Mouse (Mus musculus) right cerebral cortex, adult 18-20 months (tissue): ENCODE results near the gene Cnot11.

Source experiments
- DNase-seq: peaks from one replicate; pipeline ENCODE4 v3.0.0; 2022; ENCODE audit warnings: mixed read lengths

Gene Cnot11

DNA sequence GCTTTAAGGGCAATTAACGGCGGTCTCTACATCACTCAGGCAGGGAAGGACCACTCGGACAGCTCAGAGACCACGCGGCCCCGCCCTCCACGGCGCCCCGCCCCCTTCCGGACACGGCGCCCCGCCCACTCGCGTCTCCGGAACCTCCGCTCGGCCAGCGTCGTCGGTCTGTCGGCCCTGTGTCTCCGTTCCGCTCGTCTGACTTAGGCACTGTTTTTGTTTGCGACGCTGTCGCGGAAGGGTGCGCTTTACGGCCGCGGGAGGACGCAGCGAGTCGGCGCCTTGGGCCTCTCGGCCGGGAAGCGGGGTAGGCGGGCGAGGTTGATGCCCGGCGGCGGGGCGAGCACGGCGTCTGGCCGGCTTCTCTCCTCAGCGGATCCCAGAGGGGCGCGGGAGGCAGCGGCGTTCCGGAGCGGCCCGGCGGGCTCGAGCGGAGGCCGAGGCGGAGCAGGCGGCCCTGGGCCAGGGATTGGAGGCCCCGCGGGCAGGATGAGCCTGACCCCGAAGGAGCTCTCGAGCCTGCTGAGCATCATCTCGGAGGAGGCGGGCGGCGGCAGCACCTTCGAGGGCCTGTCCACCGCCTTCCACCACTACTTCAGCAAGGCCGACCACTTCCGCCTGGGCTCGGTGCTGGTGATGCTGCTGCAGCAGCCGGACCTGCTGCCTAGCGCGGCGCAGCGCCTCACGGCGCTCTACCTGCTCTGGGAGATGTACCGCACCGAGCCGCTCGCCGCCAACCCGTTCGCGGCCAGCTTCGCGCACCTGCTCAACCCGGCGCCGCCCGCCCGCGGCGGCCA is 921 bp downstream of the Cnot11 start:
- DNase-seq, result peak; percentile 98

DNA sequence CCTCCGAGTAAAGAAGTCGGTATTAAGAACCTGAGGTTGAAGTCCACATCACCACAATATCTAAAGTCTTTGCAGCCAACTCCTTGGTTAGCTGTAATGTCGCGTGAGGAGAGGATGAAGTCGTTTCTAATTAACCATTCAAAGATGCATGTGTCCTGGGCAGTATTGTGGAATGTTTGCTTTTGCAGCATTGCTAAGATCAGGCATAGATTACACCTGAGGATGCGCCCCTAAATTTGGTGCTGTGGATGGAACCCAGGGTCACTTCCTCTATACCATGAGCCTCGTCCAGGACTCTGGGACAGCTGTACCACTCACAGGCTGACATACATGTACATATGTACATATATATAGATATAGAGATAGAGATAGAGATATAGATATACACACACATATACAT is 1.9 kb downstream of the Cnot11 start:
- DNase-seq, result no peak

DNA sequence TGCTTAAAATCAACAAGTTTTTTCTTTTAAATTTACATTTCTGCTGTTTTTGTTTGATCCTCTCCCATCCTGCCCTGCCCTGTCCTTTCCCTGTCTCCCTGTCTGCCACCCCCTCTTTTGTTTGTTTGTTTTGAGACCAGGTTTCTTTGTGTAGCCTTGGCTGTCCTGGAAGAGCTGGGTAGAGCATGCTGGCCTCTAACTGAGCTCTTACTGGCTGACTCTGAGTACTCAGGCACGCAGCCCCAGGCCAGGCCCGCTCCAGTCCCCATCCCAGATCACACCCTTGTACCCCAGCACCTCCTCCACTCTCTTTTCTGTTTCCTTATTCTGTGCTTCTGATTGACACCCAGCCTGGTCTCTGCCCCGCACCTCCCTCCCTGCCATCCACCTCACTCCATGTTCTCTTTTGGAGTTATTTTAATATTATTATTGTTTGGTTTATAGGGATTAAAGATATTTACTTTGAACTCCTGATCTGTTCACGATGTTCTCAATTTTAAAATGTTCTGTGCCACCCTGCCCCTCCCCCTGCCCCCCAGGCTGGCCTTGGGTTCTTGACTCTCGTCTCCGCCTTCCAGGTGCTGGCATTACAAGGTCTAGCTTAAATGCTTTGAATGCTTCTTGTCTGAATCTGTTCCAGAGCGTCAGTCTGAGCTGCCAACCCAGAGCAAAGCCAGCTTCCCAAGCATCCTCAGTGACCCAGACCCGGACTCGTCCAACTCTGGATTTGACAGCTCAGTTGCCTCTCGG is 3.0 kb downstream of the Cnot11 start:
- no peak for DNase-seq

DNA sequence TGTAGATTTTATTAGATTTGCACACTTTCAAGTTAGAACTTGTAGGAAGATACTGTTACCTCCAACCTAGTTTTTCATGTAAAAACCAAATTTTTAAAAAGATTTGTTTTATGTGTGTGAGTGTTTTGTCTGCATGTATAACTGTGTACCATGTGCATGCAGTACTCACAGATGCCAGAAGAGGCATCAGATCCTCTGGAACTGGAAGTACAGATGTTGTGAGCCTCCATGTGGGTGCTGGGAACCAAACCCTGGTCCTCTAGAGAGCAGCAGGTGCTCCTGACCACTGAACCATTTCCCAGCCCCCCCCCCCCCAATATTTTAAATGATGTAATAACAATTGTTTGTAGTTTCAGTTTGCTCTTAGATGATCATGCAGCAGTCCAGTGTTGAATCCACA is 5.8 kb downstream of the Cnot11 start:
- DNase-seq, result no peak

DNA sequence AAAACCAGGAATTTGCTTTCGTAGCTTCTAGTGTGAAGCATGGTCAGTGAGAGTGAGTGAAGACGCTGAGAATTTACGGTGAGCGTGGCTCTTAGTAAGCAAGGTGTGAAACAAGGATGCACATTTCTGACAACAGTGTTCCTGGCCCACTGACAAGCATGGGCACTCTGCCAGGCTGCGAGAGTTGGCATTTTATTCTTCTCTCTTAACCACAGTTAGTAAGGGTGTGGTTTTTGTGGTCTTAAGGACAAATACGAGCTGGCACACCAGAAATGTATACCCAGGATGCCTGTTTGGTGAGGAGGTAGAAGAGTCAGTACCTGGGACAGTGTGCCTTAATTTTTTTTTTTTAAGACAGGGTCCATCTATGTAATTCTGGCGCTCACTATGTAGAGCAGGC is 10.8 kb downstream of the Cnot11 start:
- no peak for DNase-seq

DNA sequence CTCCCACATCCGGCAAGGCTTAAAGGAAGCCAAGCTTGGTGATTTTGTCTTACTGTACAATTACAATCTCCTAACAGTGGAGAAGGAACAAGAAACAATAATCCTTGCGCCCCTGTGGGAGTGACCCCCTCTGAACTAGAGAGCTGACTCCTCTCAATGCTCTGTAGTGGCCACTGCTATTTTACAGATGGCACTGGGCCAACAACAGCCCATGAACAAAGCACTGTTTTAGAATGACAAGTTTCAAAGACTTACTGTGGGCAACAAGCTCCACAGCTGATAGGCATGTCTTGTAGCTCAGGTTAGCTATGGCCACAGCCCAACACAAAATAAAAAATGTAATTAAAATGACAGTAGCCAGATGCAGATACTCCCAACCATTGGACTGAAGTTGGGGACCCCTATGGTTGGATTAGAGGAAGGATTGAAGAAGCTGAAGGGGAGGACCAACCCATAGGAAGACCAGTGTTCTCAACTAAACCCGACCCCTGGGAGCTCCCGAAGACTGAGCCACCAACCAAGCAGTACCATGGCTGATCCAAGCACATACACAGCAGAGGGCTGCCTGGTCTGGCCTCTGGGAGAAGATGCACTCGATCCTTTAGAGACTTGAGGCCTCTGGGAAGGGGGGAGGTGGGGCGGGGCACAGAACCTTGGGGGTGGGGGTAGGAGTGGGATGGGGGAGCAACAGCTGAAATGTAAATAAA is 11.5 kb downstream of the Cnot11 start:
- DNase-seq, result no peak

DNA sequence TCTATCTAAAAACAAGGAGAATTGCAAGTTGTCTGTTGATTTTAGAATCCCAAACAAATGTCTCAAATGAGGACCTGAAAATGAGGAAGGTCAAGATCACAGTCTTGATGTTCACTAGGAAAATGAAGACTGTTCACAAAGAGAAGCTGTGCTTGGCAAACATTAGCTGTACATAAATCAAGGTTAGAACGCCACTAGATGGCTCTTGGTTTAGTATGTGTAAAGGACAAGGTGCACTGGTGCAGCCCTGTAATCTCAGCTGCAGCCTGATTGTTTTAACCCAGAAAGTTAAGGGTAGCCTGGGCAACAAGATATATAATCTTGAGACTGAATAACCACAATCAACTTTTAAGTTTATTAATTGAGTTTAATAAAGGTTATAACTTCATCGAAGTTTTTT is 12.4 kb downstream of the Cnot11 start:
- no peak for DNase-seq

DNA sequence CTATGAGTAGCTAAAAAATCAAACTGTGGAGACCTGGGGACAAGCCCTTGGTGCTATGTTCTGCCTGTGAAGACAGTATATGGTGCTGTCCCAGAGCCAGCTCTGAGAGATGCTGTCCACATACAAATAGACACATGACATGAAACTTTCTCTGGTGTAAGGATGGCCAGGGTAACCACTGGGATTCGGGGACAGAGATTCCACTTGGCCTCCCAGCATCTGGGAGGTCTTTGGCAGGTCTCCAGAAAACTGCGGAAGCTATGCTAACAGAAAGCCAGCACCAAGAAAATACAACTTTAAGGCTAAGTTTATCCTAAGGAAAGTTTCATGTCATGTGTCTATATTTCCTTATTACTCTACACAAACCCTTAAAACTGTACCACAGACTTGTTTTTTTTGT is 15.0 kb downstream of the Cnot11 start:
- no peak for DNase-seq

DNA sequence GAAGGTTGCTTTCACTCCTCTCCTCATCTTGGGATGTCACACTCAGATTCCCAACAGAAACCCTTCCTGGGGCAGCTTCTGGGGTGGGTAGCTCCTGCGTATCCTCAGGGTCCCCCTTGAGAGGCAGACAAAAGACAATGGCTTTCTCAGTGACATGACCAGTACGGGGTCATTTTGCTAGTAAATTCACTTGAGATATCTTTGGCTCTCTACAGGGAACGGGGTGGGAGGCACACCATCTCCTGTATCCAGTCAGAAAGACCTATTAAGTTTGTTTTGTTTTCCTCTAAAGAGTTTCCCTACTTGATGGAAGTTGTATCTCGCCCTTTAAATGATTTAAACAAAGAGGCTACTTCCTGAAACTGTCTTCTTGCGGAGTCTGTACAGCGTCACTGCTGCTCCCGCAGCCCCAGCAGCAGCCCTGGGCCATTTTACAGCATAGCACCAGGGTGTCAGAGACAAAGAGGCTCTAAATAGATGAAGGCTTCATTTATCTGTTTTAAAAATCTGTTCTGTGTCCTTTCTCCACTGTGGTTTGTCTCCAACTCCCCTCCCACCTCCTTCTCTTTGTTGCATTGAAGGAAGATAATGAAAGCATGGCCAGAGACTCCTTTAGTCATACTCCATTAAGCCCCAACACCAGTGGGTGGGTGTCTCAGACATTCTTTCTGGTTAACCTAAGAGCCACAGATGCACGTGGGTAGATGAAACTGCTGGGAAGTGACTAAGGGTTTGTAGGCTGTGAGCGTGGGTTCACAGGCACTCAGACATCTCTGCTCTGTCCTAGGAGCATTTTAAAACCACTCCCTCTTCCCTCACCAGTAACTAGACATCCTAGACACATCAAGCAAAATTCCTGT is 21.0 kb downstream of the Cnot11 start:
- DNase-seq, result peak; percentile 91

DNA sequence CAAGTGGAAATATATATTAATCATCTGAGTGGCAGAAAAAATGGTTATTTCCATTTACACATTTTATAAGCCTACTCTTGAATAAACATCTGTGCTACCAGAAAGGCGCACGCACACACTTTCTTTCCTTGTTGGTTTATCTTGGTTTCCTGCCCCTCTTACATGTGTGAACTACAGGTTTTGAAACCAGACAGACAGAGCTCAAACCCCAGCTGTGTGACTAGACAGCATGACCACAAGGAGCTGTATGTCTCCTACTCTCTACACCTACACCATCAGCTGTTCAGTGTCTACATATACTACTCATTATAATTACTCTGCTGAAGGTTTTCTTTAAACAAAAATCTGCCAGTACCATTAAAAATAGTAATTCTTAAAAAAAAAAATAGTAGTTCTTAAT is 24.2 kb downstream of the Cnot11 start:
- no peak for DNase-seq

DNA sequence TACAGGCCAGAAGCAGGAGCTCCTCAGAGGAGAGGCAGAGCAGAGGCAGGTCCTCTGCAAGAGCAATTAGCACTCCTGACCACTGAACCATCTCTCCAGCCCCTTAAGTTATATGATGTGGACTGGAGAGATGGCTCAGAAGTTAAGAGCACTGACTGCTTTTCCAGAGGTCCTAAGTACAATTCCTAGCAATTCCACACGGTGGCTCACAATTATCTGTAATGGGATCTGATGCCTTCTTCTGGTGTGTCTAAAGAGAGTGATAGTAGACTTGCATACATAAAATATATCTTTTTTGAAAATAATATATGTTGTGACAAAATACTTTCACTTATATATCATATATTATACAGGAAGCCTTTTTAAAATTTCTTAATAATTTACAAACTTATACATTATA is 27.1 kb downstream of the Cnot11 start:
- DNase-seq, result no peak

DNA sequence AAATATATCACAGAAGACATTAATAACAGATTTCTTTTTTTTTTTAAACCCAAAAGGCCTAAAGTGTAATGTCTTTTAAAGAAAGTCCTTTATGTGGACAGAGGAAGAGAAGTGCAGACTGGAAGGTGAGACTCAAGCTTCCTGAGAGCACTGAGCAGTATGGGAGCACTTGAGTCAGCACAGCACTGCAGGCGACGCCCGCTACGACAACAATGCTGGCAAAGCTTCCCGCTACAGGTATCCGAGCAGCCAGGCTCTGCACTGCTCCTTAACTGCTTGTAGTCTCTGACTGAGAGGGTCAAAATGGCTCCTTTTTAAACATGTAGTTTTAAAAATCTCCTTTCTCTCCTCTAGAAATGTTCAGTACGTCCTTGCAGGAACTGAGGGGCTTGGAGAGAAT is 28.4 kb downstream of the Cnot11 start:
- DNase-seq, result no peak

DNA sequence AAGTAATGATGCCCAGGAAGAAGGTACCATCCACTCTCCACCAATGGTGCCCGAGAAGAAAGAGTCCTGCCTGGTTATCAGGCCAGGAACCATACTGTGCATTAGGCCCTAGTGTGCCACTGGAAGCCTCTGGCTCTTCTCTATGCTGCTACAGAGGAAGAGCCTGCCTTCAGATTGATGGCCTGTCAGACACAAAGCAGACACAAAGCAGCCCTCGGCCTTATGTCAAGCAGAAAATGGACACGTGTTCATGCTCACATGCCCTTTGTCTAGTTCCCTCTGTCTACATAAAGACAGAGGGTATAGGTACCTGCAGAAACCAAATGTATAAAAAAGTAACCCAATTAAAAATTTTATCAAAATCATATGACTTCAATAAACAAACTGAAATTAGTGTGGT is 29.8 kb downstream of the Cnot11 start:
- no peak for DNase-seq

DNA sequence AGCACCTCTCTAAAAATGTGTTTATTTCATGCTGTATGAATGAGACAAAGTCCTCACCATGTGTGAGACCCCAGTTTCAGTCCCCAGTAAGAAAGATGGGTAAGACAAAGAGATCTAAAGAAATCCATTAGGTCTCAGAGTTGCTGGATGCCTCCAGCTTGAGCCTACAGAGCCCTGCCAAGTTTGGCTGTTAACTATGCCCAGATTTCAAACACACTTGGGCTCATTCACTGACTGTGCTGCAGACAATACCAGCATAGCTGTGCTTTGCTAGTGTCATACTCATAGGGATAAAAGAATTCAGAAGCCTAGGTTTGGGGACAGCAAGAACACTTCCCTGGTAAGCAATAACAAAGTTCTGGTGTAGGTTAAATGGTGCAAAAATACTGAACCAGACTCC is 33.3 kb downstream of the Cnot11 start:
- DNase-seq, result no peak

DNA sequence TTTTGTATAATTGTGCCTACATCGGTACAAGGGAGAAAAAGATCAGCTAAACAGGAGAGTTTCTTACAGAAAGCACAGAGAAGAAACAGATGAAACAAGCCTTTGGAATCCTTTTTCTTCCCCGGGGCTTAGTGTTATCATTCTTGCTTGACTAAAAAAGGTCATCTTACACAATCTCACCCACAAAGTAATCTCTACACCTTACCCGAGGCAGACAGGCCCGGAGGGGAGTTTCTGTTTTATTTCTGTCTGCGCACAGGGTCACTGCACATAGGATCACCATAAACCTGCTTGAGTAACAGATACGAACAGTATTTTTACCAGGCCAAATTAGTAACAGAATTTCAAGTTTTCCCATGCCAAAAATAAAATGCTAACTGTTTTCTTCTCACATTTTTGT is 36.9 kb downstream of the Cnot11 start:
- DNase-seq, result no peak

DNA sequence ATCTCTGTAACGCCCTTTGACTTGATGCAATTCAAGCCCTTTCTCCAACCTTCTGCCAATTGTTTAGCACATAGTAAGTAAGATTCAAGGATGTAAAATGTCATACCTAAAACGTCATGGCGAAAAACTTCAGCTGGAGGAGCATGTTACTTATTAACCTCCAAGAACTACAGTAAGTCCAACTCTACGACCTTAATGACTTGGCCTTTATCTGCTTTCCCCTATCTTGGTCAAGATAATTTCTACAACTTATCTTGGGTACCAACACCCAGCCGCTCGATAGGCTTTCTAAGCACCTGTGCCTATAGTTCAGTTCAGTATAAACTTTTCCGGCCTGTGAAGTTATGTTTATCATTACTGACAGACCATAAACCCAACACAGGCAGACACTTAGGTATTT is 39.1 kb downstream of the Cnot11 start:
- DNase-seq, result no peak

DNA sequence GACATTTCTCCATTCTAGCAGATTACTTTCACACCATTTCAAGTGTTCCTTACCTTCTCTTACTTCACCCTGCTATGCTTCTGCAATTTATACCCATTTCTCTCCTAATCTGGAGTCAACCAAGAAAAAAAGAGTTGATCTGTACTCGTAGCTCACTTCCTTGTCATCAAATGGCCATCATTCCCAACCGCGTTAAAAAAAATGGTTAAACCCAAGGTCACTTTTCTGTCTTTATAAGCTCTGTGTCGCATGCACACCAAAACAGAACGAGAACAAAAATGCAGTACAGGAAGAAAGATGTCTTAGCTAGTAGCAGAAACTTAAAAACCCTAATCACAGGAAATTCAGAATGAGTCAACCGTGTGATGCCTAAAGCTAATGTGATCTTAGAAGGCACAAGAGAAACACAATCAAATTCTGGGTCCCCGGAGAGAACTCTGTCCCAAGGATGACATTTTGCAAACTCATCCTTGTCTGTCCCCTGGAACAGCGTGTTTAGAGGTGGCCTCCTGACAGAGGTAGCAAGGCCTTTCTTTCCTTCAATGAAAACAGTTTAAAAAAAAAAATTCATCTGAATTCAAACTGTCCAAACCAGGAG is 41.1 kb downstream of the Cnot11 start:
- no peak for DNase-seq

DNA sequence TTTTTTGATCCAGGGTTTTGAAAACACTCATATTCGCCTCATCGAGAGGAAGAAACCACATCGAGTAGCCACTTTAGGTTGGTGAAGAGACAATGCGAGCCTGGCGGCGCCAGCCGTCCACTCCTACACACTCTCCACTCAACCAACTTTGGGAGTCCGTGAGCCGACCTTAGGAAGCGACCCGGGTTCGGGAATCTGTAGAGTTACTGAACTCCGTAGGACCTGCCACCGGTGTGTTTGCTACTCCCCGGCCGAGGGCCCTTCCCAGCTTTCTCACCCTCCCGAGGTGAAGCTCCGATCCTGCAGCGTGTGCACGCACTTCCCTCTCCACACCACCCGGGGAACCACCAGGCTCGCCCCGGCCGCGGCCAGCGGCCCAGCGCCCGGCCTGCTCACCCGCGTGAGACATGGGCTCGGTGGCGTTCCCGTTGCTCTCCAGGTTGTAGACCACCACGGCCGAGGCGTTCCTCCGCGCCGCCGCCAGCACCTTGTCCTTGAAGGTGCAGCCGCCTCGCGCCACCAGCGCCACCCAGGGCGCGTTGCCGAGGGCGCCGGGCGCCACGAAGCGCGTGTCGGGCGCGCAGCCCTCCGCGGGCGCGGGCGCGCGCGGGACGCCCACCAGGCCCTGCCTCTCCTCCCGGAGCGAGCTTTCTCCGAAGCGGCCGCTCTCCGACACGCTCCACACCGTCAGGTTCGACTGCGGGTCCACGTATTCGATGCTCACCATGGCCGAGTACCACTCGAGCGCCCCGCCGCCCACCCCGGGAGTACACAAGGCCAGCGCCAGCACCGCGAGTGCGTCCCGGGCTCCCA is 41.8 kb downstream of the Cnot11 start:
- DNase-seq, result peak; percentile 74

DNA sequence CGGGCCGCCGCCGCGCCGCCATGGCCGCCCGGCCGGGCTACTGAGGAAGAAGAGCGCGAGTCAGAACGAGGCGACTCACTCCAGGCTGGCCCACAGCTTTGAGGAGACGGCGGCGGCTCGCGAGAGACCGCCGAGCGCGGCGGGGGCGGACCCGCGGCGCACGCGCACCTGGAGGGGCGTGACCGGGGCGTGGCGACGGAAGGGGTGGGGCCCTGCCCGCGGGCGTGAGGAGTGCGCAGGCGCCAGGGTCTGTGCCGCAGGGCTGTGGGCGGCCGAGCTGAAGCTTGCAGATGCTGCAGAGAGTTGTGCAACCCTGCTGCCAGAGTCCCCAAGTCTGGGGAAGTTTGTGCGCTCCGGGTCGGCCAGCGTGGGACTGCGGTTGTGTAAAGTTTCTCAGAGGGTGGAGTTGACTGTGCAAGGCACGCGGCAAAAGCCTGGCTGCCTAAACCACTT is 42.5 kb downstream of the Cnot11 start, which contains the start of gene Rnf149:
TSS of gene Rnf149 (minus strand) at position 153 of the 453 bp plus-strand sequence.
- peak; percentile 97 for DNase-seq

DNA sequence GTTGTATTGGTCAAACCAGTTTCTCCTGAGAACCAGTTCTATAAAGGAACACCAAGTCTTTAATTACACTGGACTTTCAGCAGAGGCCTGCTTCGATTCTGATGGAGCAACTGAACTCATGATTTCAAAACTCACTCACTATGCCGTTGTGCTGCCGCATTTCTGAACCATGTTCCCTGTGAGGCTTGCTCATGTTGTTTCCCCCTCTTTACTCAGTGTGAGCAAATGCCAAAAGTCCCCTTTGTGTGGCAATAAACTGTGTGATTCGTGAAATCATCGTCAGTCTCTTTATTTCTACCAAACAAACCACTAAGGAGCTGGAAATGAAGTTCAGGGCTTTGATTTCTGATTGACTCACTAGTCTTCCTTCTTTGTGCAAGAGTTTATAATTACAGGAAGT is 43.7 kb downstream of the Cnot11 start:
- DNase-seq, result no peak

DNA sequence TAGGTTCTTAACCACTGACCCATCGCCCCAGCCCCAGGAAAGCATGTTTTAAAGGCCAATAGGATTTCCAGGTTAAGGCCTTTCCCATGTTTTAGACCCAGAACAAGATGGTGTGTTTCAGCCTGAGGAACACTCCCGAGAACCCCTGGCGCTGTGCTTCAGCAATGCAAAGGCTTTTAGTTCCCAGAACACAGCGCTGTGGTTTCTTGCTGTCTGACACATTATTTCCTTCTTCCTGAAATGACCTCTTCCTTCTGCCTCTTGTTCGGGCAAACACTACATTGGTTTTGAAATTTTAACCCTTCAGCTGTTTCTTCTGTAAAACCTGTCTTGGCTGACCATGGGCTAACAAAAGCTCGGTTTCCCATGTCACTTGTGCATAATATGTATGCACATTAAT is 44.3 kb downstream of the Cnot11 start:
- DNase-seq, result no peak
